Mouse (Mus musculus) lung, postnatal 10 days (tissue): Measurements from ENCODE around the gene Rnf126.

Source experiments
- DNase-seq: peaks from one replicate; pipeline ENCODE4 v3.0.0; 2021

Rnf126 gene

DNA sequence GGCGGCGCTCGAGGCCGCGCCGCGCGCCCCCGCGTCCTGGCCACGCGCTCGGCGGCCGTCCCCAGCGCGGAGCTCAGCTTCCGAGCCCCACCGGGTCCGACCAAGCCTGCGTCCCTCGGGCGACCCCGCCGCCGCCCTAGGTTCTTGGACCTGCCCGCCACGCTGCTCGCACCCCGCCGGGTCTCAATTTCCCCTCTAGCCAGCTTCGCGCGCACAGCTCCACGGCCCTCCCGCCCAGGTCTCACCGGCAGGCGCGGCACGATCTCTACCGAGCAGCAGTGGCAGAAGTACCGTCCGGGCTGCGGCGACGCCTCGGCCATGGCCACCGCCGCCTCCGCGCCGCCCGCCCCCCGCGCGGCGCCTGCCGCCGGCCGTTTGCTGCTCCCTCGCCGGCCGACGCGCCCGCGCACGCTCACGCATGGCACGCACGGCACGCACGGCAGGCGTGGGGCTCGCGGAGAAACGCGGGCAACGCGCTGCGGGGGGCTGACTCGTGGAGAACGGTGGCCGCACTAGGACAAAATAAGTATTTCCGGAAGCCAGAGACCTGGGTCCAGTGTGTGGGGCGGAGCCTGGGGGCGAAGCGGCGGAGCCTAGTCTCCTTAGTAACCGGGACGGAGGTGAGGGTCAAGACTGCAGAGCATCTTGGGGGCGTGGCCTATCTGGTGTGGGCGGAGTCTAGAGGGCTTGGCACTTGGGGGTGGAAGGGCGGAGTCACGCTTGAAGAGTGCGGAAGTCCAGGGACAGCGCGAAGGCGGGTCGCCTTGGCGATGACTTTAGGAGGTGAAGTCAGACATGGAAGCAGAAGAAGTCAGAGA, at the start of gene Rnf126:
Gene Rnf126 (minus strand): TSS at position 445 of the 818 bp plus-strand sequence.
- peak; percentile 100 for DNase-seq

DNA sequence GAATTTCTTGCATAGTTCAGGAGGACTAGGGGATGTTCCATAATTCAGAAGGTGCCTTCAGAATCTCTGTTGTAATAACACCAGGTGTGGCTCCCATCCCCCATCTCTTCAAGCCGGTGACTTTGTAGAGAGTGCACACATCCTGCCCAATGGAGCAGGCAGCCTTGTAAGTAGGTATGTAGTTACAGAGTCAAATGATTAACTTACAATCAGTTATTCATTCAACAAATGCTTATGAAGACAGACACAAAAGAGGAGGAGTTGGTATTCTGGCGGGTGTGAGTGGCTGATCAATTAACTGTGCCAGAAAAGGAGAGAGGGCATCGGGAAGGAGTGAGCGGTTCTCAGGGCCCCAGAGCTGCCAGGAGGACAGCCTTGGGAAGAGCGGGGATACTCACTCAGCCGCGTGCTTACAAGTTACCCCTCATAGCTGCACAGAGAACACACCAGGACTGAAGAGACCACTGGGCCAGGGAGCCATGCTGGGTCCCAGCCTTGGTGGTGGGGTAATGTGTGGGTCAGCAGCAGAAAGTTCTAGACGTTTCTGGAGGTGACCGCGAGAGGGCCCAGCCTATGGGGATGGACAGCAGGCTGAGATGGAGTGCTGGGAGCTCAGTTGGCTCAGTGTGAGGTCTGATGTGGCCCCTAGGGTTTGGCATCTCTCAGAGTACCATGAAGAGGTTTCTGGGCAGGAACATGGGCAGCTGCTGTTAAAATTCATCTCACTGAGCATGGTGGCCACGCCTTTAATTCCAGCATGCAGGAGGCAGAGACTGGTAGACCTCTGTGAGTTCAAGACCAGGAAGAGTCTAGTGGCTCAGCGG, 49.1 kb upstream of the Rnf126 start:
- DNase-seq = no peak

- no peak for DNase-seq
Observed at GRCm38 (mm10) chr10:79814271-79814842, 47.6 kb upstream of the Rnf126 start.

- peak; percentile 89 for DNase-seq
Observed at GRCm38 (mm10) chr10:79811736-79812637, 45.2 kb upstream of the Rnf126 start.

DNA sequence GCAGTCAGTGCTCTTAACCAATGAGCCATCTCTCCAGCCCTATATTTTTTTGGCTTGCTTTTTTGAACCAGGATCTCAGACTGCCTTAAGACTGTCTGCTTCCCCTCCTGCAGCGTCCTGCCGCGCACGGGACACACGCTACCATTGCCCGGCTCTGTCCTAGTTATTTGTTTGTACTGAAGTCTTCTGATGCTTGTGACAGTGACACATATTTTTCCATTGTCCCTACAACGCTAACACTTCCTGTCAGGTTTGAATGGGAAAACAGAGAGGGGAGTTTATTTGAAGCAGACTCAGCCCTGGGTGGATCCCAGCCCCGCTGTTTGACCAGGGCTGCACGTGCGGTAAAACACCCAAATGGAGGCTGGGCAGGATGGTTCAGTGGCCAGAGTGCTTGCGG, 42.0 kb upstream of the Rnf126 start:
- peak; percentile 60 for DNase-seq

DNA sequence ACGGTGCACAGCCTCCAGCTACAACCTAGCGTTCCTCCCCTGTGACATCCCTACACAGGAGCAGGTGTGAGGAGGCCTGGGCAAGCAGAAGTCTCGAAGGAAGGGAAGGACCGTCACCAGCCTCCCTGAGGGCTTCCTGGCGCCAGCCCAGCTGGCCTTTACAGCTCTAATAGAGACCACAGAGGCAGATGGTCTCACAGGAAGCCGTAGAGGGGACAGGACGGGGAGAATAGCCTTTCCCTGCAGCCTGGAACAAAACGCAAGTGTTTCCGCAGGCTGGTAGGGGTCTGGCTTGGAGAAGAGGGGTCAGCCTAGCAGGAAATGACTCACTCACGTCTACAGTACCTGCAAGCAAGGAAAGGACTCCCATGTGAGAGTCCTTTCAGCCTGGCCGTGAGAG, 41.1 kb upstream of the Rnf126 start:
- peak; percentile 40 for DNase-seq

DNA sequence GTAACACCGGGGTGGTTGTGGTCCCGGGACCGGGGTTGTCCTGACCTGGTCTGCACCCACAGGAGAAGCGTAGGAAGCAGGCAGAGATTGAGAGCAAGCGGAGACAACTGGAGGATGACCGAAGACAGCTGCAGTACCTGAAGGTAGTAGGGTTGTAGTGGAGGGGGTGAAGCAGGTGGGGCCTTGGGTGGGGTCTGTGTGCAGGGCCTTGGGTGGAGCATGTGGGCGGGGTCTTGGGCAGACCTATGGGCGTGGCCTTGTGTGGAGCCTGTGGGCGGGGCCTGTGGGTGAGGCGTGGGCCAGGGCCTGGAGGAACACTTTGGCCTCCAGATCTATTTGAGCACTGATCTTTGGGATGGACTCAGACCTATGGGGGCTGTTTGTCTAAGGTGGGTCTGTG, 40.2 kb upstream of the Rnf126 start:
- DNase-seq = peak; percentile 33

DNA sequence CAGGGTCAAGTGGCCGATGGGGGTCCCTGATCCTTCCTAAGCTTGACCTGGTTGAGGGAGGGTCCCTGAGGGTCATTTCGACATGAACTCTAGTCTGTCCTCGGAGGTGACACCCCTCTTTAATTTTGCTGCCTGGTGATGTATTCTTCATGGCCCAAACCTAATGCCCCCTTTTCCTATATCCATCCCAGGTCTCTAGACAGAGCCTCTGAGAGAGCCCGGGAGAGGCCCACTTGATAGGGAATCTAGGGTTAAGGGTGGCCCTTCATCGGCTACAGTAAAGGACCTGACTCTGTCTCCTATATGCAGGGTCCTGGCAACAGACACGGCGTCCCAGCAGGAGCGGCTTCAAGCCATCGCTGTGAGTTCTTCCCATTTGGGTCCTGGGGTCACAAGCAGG, 39.6 kb upstream of the Rnf126 start:
- no peak for DNase-seq

DNA sequence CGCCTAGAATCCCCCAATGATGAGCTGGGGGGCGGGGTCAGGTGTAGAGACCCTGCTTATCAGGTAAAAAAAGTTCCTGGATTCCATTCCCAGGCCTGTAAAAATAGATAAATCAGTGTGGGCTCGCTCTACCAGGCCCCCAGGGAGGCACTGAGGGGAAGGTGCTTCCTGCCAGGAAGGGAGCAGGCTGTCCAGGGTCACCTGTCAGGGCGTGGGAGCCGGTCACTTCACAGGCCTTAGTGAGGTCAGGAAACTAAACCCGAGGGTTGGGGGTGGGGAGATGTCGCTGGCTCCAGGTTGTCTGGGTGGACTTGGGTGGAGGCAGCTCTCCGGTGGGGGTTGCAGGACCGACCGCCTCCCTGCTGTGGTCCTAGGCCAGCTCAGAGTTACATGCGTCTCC, 38.9 kb upstream of the Rnf126 start:
- DNase-seq = peak; percentile 39

- peak; percentile 27 for DNase-seq
Observed at GRCm38 (mm10) chr10:79803716-79804323, 37.1 kb upstream of the Rnf126 start.

- peak; percentile 75 for DNase-seq
Observed at GRCm38 (mm10) chr10:79802331-79802971, 35.7 kb upstream of the Rnf126 start.

DNA sequence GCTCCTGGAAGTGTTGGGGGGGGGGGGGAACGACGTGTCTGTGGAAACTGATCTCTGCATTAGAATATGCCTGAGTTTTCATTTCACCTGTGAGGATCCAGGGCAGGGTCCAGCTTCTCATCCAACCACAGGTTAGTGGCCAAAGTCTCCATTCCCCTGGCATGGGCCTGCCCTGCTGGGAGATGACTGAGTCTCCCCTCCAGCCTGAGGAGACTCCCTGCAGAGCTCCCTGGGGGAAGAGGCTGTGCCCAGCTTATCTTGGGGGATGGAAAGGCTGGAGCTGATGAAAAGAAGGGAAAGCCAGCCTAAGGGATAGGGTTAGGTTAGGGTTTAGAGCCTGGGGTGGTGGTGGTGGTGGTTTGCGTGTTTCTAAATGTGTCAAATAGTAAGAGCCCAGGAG, 35.1 kb upstream of the Rnf126 start:
- no peak for DNase-seq

- DNase-seq = no peak
Observed at GRCm38 (mm10) chr10:79800508-79800907, 33.8 kb upstream of the Rnf126 start.

DNA sequence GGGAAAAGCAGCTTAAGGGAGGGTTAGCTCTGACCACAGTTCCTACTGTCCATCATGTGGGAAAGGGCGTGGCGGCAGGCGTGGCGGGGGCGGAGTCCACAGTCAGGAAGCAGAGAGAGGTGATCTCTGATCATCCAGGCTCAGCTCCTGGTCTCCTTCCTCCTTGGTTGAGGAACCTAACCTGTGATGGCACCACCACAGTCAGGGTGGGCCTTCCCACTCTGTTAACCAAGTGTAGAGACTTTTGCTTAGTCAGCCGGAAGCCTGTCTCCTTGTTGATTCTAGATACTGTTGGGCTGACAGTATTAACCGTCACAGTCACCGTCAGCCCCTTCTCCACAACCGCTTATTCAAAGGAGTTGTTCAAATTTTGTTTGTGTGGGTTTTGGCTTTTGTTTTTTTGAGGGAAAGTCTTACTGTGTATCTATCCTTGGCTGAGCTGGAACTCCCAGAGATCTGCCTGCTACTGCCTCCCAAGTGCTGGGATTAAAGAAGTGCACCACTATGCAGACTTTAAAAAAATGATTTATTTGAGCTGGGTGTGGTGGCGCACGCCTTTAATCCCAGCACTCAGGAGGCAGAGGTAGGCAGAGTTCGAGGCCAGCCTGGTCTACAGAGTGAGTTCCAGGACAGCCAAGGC, 31.7 kb upstream of the Rnf126 start:
- peak; percentile 37 for DNase-seq

GRCm38 (mm10) chr10:79797326-79797725, 30.6 kb upstream of the Rnf126 start:
- DNase-seq = no peak

DNA sequence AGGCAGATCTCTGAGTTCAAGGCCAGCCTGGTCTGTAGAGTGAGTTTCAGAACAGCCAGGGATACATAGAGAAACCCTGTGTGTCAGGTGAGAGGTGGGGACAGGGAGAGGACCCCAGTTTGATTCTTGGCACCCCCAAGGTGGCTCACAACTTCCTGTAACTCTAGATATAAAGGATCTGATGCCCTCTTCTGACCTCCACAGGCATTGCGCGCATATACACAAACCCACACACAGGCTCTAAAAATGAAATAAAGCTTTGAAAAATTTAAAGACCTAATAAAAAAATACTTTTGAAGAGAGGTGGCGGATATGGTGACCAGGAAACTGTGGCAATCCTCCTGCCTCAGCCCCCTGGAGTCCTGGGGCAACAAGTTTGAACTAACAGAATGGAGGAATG, 29.2 kb upstream of the Rnf126 start:
- no peak for DNase-seq

- DNase-seq = peak; percentile 92
Observed at GRCm38 (mm10) chr10:79794491-79794931, 27.8 kb upstream of the Rnf126 start.

- DNase-seq = no peak
Observed at GRCm38 (mm10) chr10:79793738-79794490, 27.2 kb upstream of the Rnf126 start.

GRCm38 (mm10) chr10:79793051-79793737, 26.4 kb upstream of the Rnf126 start, which contains the start of gene Palm:
Palm (plus strand) TSS chr10:79793572.
- DNase-seq = peak; percentile 82
